Mouse (Mus musculus): Measurements from ENCODE around the gene Tmem94.

Gene Tmem94

DNA sequence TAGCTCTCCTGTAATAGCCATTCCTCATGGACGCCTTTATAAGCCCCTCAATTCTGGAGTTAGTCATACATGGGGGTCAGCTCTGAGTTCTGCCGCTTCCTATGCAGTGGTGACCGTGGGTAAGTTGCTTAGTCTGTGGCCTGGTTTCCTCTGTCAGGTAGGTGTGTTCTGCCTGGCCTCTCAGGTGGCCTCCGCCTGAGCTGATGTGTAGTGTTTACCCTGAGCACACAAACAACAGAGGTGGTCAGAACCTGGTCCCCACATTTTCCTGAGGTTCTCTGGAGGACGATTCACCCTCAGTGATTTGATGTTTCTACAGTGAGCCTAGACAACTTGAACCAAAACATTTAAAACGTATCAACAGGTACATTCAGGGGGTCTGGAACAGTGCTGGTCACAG is 66.8 kb downstream of the Tmem94 start:
- DNase-seq (ENCODE audit: low read depth, low spot score): no peak

DNA sequence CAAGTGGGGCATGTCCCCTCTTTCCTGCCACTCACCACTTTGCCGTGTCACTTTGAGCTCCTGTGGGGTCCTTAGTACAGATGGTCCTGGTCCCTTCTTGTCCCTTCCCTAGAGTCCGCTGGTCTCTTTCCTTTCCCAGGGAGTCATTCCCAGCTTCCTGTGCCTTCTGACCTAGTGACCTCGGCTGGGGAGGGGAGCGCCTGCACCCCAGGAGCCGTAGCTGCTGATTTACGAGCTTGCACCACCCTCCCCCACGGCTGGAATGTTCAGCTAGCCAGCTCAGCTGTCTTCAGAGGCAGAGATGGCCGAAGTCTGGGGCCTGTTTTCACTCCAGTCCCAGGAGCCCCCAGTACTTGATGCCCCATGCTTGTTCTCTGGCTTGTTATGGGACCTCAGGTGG is 67.3 kb downstream of the Tmem94 start:
- DNase-seq (ENCODE audit: low read depth, low spot score): no peak

- DNase-seq (ENCODE audit: low read depth, low spot score): no peak
Observed at GRCm38 (mm10) chr11:115833021-115833513, 67.8 kb downstream of the Tmem94 start.

DNA sequence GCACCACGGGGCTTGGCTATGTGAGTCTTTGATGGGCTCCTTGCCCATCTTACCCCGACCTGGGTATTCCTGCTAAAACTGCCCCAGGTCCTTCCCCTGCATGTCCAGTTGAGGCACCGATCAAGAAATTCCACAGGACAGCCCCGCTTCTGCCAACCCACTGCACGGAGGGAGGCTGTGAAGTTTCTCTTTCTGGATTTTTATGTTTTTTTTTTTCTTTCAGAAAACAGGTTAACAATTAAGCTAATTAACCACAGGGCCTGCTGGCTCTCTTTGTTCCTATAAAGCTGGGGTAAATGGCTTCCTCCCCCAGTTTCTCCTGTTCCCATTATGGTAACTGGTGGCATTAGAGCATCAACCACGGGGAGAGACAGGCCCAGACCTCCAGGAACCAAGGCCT is 68.8 kb downstream of the Tmem94 start:
- no peak for DNase-seq (ENCODE audit: low read depth, low spot score)

GRCm38 (mm10) chr11:115836656-115837395 is 71.6 kb downstream of the Tmem94 start:
- DNase-seq (ENCODE audit: low read depth, low spot score): no peak

DNA sequence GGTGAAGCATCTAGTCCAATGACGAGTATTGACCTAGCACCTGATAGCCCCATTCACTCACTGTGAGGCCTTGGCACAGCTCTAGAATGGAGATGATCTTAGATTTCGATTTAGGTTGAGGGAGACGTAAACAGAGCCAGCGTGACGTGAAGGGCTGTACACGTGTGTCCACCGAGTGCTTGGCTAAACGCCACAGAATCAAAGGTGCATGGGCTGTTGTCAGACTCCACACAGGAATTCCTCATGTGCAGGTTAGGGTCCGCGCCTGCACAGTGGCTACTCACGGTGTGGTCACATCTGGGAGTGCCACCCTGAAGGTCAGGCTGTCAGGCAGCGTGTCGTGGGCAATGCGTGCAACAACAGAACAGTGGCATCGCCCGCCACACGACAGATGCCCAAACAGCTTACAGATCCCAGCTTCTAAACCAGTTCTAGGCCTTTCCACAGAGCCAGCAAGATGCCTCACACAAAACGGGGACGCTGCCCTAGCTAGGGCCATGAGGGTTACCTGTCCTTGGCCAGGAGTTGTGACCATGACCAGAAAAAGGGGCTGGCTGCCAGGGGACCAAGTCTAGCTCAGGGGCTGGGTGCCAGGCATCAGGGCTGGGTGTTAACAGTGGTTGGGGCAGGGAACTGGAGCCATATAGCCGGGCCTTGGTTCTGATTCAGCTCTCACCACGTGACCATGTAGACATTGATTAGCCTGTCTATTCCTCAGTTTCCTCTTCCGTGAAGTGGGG is 72.5 kb downstream of the Tmem94 start:
- no peak for DNase-seq (ENCODE audit: low read depth, low spot score)

DNA sequence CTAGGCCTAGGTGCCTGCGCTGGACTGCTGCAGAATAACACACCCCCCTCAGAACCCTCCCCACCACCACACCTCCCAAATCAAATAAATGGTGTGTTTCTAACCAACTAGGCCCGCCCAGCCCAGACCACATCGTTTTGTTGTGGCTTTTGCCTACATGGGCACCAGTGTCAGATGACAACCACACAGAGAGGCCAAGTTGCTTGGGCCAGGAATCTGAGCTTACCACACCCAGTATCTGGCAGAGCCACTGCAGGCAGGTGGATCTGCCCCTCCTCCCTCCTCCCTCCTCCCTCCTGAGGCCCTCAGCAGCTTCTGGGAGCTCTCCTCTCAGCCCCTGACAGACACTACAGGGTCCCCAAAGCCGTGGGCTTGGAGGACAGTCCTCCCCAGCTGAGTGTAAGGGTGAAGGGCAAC is 73.7 kb downstream of the Tmem94 start:
- DNase-seq (ENCODE audit: low read depth, low spot score): no peak

DNA sequence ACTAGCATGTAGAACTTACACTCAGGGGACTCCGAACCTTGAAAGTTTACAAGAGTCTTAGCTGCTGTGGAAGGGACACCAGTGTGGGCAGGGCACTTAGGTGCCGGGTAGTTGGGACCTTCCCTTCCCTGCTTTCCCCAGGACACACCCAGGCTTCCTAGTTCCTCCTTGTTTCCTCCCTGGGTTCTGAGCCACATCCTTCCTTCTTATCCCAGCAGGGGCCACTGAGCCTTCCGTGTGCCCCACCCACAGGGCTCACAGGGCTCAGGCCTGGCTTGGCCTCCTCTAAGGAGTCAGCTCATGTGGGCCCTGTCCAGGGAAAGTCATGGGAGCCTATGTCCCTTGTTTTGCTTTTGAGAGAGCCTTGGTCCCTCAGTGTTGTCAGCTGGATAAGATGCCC is 74.5 kb downstream of the Tmem94 start:
- DNase-seq (ENCODE audit: low read depth, low spot score): no peak

GRCm38 (mm10) chr11:115841044-115841443 is 75.8 kb downstream of the Tmem94 start:
- no peak for DNase-seq (ENCODE audit: low read depth, low spot score)

- DNase-seq (ENCODE audit: low read depth, low spot score): no peak
Observed at GRCm38 (mm10) chr11:115841961-115842550, 76.8 kb downstream of the Tmem94 start.

- no peak for DNase-seq (ENCODE audit: low read depth, low spot score)
Observed at GRCm38 (mm10) chr11:115843141-115843890, 78.1 kb downstream of the Tmem94 start.

GRCm38 (mm10) chr11:115843891-115844239 is 78.6 kb downstream of the Tmem94 start:
- no peak for DNase-seq (ENCODE audit: low read depth, low spot score)

DNA sequence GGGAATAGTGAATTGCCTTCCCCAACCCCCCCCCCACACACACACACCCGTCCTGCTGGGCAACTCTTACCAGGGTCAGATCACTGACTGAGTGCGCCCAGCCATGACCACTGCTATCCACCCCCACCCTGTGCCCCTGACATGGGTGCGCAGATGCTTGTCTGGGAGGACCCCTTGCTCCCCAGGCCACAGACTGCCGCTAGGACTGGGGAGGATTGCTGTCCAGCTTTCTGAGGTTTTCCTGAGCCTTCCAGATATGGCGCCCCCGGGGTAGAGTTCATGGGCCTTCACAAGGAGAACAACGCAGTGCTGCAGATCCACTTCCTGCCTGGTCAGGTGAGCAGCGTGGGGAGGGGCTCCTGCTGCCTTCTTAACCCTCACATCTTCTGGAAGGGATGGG is 79.0 kb downstream of the Tmem94 start:
- DNase-seq (ENCODE audit: low read depth, low spot score): no peak

- DNase-seq (ENCODE audit: low read depth, low spot score): no peak
Observed at GRCm38 (mm10) chr11:115845819-115846218, 80.6 kb downstream of the Tmem94 start.
